Mouse (Mus musculus) embryonic stem cell, embryonic (primary cell): Measurements from ENCODE around the gene Dhps.

Experiments
- CTCF ChIA-PET, 4 experiments: fragments of 300-600 bp in 2 of 4; fragments of 350-600 bp in 2 of 4; sonication (Branson Sonifier 250); formaldehyde crosslinking; loops; one replicate each; lab custom pipeline; 2022; ENCODE audit warnings: inconsistent platforms in 2 of 4; lab: Charles Lee
- POLR2A ChIA-PET, 4 experiments: fragments of 300-600 bp in 2 of 4; fragments of 350-600 bp in 2 of 4; sonication (Branson Sonifier 250); formaldehyde crosslinking; loops; one replicate each; lab custom pipeline; 2022; ENCODE audit warnings: antibody characterized with exemption in 4 of 4, inconsistent platforms in 1 of 4; lab: Charles Lee

Dhps gene

DNA sequence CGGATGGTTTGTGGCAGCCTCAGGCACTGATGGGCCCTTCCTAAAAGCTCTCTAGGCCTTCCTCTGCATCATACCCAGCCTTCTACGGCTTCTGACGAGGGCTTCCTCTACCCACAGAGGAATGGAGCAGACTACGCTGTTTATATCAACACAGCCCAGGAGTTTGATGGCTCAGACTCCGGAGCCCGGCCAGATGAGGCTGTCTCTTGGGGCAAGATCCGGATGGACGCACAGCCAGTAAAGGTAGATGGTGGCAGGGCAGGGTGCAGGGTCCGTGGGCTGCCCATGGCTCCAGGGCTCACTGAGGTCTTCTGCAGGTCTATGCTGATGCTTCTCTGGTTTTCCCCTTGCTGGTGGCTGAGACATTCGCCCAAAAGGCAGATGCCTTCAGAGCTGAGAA is 3.1 kb downstream of the Dhps start:
- ChIA-PET CTCF (interaction anchor here in 1 of 4 experiments (0.6 to 3.1 kb wide), 4 partner anchors 13 to 77 kb away, joined by 3 to 8 read pairs (median 4); no protein-coding TSS in a partner anchor), POLR2A (interaction anchor here in 2 of 4 experiments (0.8 to 12.9 kb wide), 11 partner anchors 9 to 226 kb away, joined by 3 to 479 read pairs (median 10); partner anchors contain the start of genes Fbxw9 (in 2 of the 2), Man2b1 (in 2 of the 2), Tnpo2 (in 1 of the 2) and Trir (in 1 of the 2))

DNA sequence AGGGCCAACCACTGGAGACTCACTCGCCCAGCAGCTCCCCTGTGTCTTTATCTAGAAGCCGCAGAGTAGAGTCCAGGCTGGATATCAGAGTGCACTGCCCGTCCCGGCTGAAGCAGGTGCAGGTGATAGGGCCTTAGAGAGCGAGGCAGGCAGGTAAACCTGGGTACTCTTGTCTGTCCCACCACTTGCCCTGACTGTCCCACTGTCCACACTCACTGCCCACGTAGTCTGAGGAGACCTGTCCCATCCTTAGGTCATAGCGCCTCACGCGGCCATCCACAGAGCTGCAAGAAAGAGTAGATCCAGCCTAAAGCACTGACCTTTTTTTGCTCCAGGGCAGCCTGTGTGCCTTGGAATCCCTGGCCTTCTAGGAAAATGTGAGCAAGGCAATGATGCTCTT is 4.4 kb downstream of the Dhps start:
- CTCF ChIA-PET = interaction anchor here (0.6 to 3.1 kb wide), 57 partner anchors 10 to 1648 kb away, joined by 3 to 32 read pairs (median 4); partner anchors contain the start of genes Tnpo2 (in 2 of the 4), Asna1 (in 1 of the 4), Fbxw9 (in 1 of the 4) and Gcdh (in 1 of the 4)
- POLR2A ChIA-PET = interaction anchor here (0.5 to 12.9 kb wide), 41 partner anchors 9 to 397 kb away, joined by 3 to 479 read pairs (median 6); partner anchors contain the start of genes Fbxw9 (in 3 of the 4), Tnpo2 (in 3 of the 4), Trir (in 2 of the 4) and Asna1 (in 1 of the 4)

DNA sequence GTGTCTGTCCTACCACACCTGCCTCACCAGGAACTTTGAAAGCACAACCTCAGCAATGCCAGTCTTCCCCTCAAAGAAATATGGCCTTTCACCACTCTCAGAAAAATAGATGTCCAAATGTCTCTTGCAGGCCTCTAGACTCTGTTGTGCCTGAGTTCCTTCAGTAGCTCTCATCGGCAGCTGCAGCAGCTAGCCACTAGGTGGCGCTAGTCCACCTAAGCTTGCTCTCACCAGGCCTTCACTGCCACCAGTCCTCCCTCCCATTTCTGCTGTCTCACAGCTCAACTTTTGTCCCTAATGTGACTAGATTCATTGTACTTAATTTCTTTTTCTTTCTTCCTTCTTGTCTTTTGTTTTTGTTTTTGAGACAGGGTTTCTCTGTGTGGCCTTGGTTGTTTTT is 5.4 kb downstream of the Dhps start:
- CTCF ChIA-PET = interaction anchor here (0.5 to 3.1 kb wide), 53 partner anchors 9 to 1035 kb away, joined by 3 to 32 read pairs (median 4); partner anchors contain the start of genes Asna1 (in 1 of the 4), Cks1brt (in 1 of the 4), Fbxw9 (in 1 of the 4) and Gcdh (in 1 of the 4)
- POLR2A ChIA-PET = interaction anchor here (0.5 to 12.9 kb wide), 51 partner anchors 8 to 396 kb away, joined by 3 to 479 read pairs (median 4); partner anchors contain the start of genes Fbxw9 (in 3 of the 4), Tnpo2 (in 3 of the 4), Trir (in 2 of the 4) and Asna1 (in 1 of the 4)

- POLR2A ChIA-PET = interaction anchor here (0.6 to 12.9 kb wide), 38 partner anchors 7 to 352 kb away, joined by 3 to 479 read pairs (median 5); partner anchors contain the start of genes Dhps (in 4 of the 4), Fbxw9 (in 2 of the 4), Tnpo2 (in 2 of the 4) and Trir (in 2 of the 4)
- CTCF ChIA-PET = interaction anchor here in 3 of 4 experiments (0.7 to 2.0 kb wide), 7 partner anchors 8 to 152 kb away, joined by 3 to 18 read pairs (median 4); partner anchors contain the start of gene Dhps (in 3 of the 3)
Observed at GRCm38 (mm10) chr8:85080214-85080531, 8.6 kb downstream of the Dhps start.

GRCm38 (mm10) chr8:85080532-85081215 is 9.1 kb downstream of the Dhps start, which contains the start of gene Wdr83os:
Wdr83os (plus strand) TSS chr8:85080740.
- ChIA-PET POLR2A (interaction anchor here (0.6 to 12.9 kb wide), 44 partner anchors 7 to 353 kb away, joined by 3 to 479 read pairs (median 4); partner anchors contain the start of genes Dhps (in 4 of the 4), Fbxw9 (in 2 of the 4), Tnpo2 (in 2 of the 4) and Trir (in 2 of the 4)), CTCF (interaction anchor here (0.5 to 2.0 kb wide), 9 partner anchors 9 to 331 kb away, joined by 3 to 18 read pairs (median 3); partner anchors contain the start of gene Dhps (in 3 of the 4))

- ChIA-PET CTCF (interaction anchor here in 2 of 4 experiments (0.5 to 2.0 kb wide), 5 partner anchors 9 to 331 kb away, joined by 3 to 18 read pairs (median 3); partner anchors contain the start of gene Dhps (in 1 of the 2)), POLR2A (interaction anchor here (0.6 to 12.9 kb wide), 37 partner anchors 7 to 392 kb away, joined by 3 to 479 read pairs (median 5); partner anchors contain the start of genes Dhps (in 4 of the 4), Fbxw9 (in 2 of the 4), Tnpo2 (in 2 of the 4) and Calr (in 1 of the 4))
Observed at GRCm38 (mm10) chr8:85081216-85081555, 9.6 kb downstream of the Dhps start, which contains the start of gene Wdr83. Wdr83 (minus strand) TSS chr8:85081306.

DNA sequence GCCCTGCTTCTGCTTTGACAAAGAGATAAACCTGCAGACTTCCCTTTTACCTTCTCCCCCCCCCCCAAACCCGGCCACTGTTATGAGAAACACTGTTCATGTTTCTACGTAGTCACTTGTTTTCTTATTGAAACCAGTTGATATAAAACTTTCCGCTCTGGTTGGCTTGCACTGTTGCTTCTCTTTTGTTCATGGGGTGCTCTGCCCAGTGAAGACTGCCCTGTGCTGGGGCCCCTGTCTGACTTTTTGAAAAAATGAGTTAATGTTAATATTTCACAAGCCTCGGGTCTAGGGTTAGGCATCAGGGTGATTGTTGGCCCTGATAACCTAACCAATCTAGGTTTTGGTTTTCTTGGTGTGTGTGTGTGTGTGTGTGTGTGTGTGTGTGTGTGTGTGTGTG is 10.6 kb downstream of the Dhps start:
- ChIA-PET POLR2A (interaction anchor here in 3 of 4 experiments (0.5 to 12.9 kb wide), 27 partner anchors 9 to 235 kb away, joined by 3 to 479 read pairs (median 13); partner anchors contain the start of genes Dhps (in 3 of the 3), Fbxw9 (in 2 of the 3), Tnpo2 (in 2 of the 3) and Asna1 (in 1 of the 3)), CTCF (interaction anchor here in 1 of 4 experiments (0.9 to 2.0 kb wide), 2 partner anchors 10 to 69 kb away, joined by 3 to 18 read pairs; partner anchors contain the start of gene Dhps)

- CTCF ChIA-PET = interaction anchor here (0.5 to 1.7 kb wide), 12 partner anchors 11 to 1815 kb away, joined by 3 to 22 read pairs (median 4); partner anchors contain the start of gene Dhps (in 1 of the 4)
- POLR2A ChIA-PET = interaction anchor here (0.6 to 11.1 kb wide), 68 partner anchors 9 to 752 kb away, joined by 3 to 275 read pairs (median 5); partner anchors contain the start of genes Dhps (in 4 of the 4), Trir (in 3 of the 4), Vps35 (in 3 of the 4) and Asna1 (in 2 of the 4)
Observed at GRCm38 (mm10) chr8:85083108-85083813, 11.7 kb downstream of the Dhps start, which contains the start of gene Man2b1. Man2b1 (plus strand) TSS chr8:85083270.

GRCm38 (mm10) chr8:85084633-85085032 is 13.1 kb downstream of the Dhps start:
- POLR2A ChIA-PET = interaction anchor here in 3 of 4 experiments (0.6 to 11.1 kb wide), 9 partner anchors 11 to 208 kb away, joined by 3 to 275 read pairs (median 21); partner anchors contain the start of genes Dhps (in 3 of the 3), Fbxw9 (in 1 of the 3) and Tnpo2 (in 1 of the 3)
- CTCF ChIA-PET = interaction anchor here in 1 of 4 experiments (0.6 to 3.2 kb wide), 2 partner anchors 8 to 441 kb away, joined by 3 to 19 read pairs; no protein-coding TSS in a partner anchor

DNA sequence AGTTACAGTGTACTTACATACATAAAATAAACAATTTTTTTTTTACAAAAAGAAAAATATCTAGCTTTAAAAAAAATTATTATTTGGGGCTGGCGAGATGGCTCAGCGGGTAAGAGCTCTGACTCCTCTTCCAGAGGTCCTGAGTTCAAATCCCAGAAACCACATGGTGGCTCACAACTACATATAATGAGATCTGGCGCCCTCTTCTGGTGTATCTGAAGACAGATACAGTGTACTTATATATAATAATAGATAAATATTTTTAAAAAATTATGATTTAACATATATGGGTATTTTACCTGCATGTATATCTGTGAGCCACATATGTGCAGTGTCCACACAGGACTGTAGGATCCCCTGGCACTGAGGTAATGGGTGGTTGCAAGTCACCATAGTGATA is 14.7 kb downstream of the Dhps start:
- ChIA-PET CTCF (interaction anchor here in 3 of 4 experiments (0.6 to 3.2 kb wide), 10 partner anchors 10 to 377 kb away, joined by 3 to 19 read pairs (median 4); partner anchors contain the start of gene Dhps (in 1 of the 3)), POLR2A (interaction anchor here in 2 of 4 experiments (0.7 to 11.1 kb wide), 9 partner anchors 10 to 109 kb away, joined by 3 to 275 read pairs (median 9); partner anchors contain the start of genes Dhps (in 2 of the 2) and Trir (in 1 of the 2))

GRCm38 (mm10) chr8:85088771-85089170 is 17.2 kb downstream of the Dhps start:
- CTCF ChIA-PET = interaction anchor here in 1 of 4 experiments (0.7 kb wide), 1 partner anchor 14 kb away, joined by 3 read pairs; no protein-coding TSS in a partner anchor
- POLR2A ChIA-PET = interaction anchor here in 2 of 4 experiments (0.6 to 11.1 kb wide), 5 partner anchors 8 to 103 kb away, joined by 3 to 275 read pairs (median 4); partner anchors contain the start of genes Dhps (in 1 of the 2), Wdr83 (in 1 of the 2) and Wdr83os (in 1 of the 2)

- CTCF ChIA-PET = interaction anchor here in 1 of 4 experiments (1.2 kb wide), 1 partner anchor 16 kb away, joined by 3 read pairs; no protein-coding TSS in a partner anchor
- POLR2A ChIA-PET = interaction anchor here in 2 of 4 experiments (1.3 to 9.8 kb wide), 5 partner anchors 7 to 19 kb away, joined by 3 to 60 read pairs (median 11); partner anchors contain the start of genes Dhps (in 2 of the 2) and Man2b1 (in 1 of the 2)
Observed at GRCm38 (mm10) chr8:85090856-85091255, 19.3 kb downstream of the Dhps start.

GRCm38 (mm10) chr8:85091526-85092090 is 20.1 kb downstream of the Dhps start:
- POLR2A ChIA-PET = interaction anchor here in 3 of 4 experiments (1.0 to 9.8 kb wide), 7 partner anchors 8 to 20 kb away, joined by 3 to 60 read pairs (median 10); partner anchors contain the start of genes Dhps (in 3 of the 3), Man2b1 (in 1 of the 3), Wdr83 (in 1 of the 3) and Wdr83os (in 1 of the 3)
- CTCF ChIA-PET = interaction anchor here in 3 of 4 experiments (0.6 to 1.3 kb wide), 6 partner anchors 10 to 49 kb away, joined by 3 to 5 read pairs (median 4); no protein-coding TSS in a partner anchor

- CTCF ChIA-PET = interaction anchor here in 1 of 4 experiments (1.4 kb wide), 1 partner anchor 19 kb away, joined by 3 read pairs; no protein-coding TSS in a partner anchor
- POLR2A ChIA-PET = interaction anchor here in 2 of 4 experiments (1.0 to 10.8 kb wide), 5 partner anchors 11 to 119 kb away, joined by 3 to 60 read pairs (median 8); partner anchors contain the start of genes Man2b1 (in 2 of the 2) and Dhps (in 1 of the 2)
Observed at GRCm38 (mm10) chr8:85095051-85095450, 23.5 kb downstream of the Dhps start.

DNA sequence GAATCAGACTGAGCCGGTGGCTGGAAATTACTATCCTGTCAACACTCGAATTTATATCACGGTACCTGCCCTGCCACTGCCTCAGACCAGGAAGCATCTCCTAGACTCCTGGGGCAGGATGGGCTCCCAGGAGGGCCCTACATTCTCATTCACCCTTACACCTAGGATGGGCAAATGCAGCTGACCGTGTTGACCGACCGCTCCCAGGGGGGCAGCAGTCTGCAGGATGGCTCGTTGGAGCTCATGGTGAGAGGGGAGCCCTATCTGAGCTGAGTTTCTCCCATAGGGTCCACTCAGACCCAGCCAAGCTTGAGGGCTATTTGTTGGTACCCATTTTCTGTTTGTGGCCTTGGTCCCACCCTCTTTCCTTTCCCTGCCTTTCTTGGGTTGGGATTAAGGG is 24.0 kb downstream of the Dhps start:
- POLR2A ChIA-PET = interaction anchor here in 2 of 4 experiments (1.0 to 10.8 kb wide), 4 partner anchors 11 to 120 kb away, joined by 3 to 60 read pairs (median 30); partner anchors contain the start of genes Man2b1 (in 2 of the 2) and Dhps (in 1 of the 2)
- CTCF ChIA-PET = interaction anchor here in 1 of 4 experiments (1.4 kb wide), 1 partner anchor 19 kb away, joined by 3 read pairs; no protein-coding TSS in a partner anchor
